Mouse (Mus musculus) stomach, embryonic 14.5 days (tissue): Measurements from ENCODE around the gene Tmem59l. TPM values are rescaled to one million over a fixed set of nuclear protein-coding genes. Genes with fewer than 3 reads are reported as not detected.

ENCODE experiments used
- ATAC-seq: fragments of 200-750 bp; cut with Nextera tagmentation; 2 replicates; pipeline ENCODE4 v1.8.0; 2017; ENCODE audit warnings: low read depth, moderate TSS enrichment; ENCODE audit not compliant: insufficient number of reproducible peaks, insufficient read depth, low FRiP score
- H3K27ac ChIP-seq: fragments of 300-500 bp; sonication (generic); 2 replicates; pipeline ENCODE4 v1.5.1; 2014; ENCODE audit warnings: mild to moderate bottlenecking, low read length, moderate library complexity, mixed read lengths
- H3K27me3 ChIP-seq: fragments of 300-500 bp; sonication (generic); 2 replicates; pipeline ENCODE4 v1.6.1; 2014; ENCODE audit warnings: low read length, control low read depth, mixed read lengths; ENCODE audit not compliant: control insufficient read depth, insufficient read depth
- H3K36me3 ChIP-seq: fragments of 300-500 bp; sonication (generic); 2 replicates; pipeline ENCODE4 v1.6.1; 2014; ENCODE audit warnings: mild to moderate bottlenecking, control low read depth, low read length, moderate library complexity, mixed read lengths; ENCODE audit not compliant: control insufficient read depth, insufficient read depth
- H3K4me1 ChIP-seq: fragments of 300-500 bp; sonication (generic); 2 replicates; pipeline ENCODE4 v1.6.1; 2014; ENCODE audit warnings: low read length, control low read depth, mixed read lengths; ENCODE audit not compliant: control insufficient read depth, insufficient read depth
- H3K4me2 ChIP-seq: fragments of 300-500 bp; sonication (generic); replicated peaks from 2 replicates; pipeline ENCODE4 v1.6.1; 2014; ENCODE audit warnings: low read depth, low read length, control low read depth
- H3K4me3 ChIP-seq: fragments of 300-500 bp; sonication (generic); 2 replicates; pipeline ENCODE4 v1.5.1; 2014; ENCODE audit warnings: low read depth, low read length, control low read depth
- H3K9ac ChIP-seq: fragments of 300-500 bp; sonication (generic); replicated peaks from 2 replicates; pipeline ENCODE4 v1.6.1; 2014; ENCODE audit warnings: low read depth, mild to moderate bottlenecking, control low read depth, low read length, moderate library complexity, mixed read lengths
- H3K9me3 ChIP-seq: fragments of 300-500 bp; sonication (generic); 2 replicates; pipeline ENCODE4 v1.6.1; 2016; ENCODE audit warnings: low read depth, low read length, control low read depth; ENCODE audit not compliant: control insufficient read depth
- WGBS: fragments of 180-500 bp; shearing (Covaris S2); extraction: QIAGEN DNeasy Blood & Tissue Kit; methylation state at CpG from one replicate; pipeline ENCODE4 v1.1.7; 2014; 5-methylcytosine and 5-hydroxymethylcytosine counted together
- polyA plus RNA-seq: library from polyadenylated mRNA; unstranded; fragments of >200 nt; fragmentation: Nextera tagmentation; extraction: Ambion mirVana; gene quantifications from 2 replicates; pipeline ENCODE4 v1.2.1, GENCODE M21; 2014

The Tmem59l gene
- polyA plus RNA-seq, 1 experiment from 2014 or later: 6.4 TPM

DNA sequence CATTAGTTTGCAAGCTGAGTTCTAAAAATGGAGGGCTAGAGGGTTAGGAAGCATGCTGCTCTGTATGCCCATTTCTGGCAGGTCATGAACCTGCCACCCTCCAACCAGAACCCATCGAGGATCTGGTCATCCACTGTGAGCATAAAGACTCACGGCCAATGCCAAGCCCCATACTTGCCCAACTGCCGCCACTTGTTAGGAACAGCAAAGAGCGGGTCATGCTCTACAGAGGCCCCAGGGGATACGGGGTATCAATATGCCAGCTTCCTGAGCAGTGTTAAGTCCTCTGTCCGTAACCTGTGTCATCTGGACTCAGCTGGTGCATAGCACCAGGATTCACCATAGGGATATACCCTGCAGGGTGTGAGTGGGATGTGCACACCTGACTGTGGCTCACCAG, 23.0 kb downstream of the Tmem59l start:
- H3K27me3 ChIP-seq: no peaks in the 10 kb centered on the region
- H3K9me3 ChIP-seq: no peaks in the 10 kb centered on the region
- H3K4me3 ChIP-seq: no peak overlapping the region
- H3K4me2 ChIP-seq: no peak overlapping the region
- H3K9ac ChIP-seq: no peak overlapping the region
- ATAC-seq: no peak
- no peaks in the 10 kb centered on the region for H3K4me1 ChIP-seq
- H3K27ac ChIP-seq: no peak overlapping the region
- no peaks in the 10 kb centered on the region for H3K36me3 ChIP-seq
- 92% methylated on average over 6 of the region's 6 CpGs for WGBS

DNA sequence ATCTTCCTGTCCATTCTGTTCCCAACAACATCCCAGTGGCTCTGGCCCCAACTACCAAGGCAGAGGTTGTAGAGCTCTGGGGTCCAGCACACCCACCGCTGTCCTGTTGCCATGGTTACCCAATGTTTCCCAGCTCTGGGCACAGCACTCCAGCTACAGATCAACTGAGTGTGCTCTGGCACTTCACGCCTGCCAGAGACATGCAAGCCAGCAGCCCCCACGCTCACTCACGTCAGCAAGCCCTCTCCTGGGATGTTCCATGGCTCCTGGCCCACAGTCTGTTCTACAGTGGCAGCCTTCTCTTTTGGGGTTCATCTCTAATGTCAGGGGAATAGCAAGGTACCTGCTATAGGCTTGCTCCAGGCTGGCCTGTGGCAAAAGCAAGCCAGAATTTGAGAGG, 23.9 kb downstream of the Tmem59l start:
- no peaks in the 10 kb centered on the region for H3K9me3 ChIP-seq
- H3K27me3 ChIP-seq: no peaks in the 10 kb centered on the region
- no peak overlapping the region for H3K27ac ChIP-seq
- 90% methylated on average over 4 of the region's 4 CpGs for WGBS
- H3K9ac ChIP-seq: no peak overlapping the region
- no peak for ATAC-seq
- no peaks in the 10 kb centered on the region for H3K4me1 ChIP-seq
- H3K4me3 ChIP-seq: no peak overlapping the region
- no peaks in the 10 kb centered on the region for H3K36me3 ChIP-seq
- no peak overlapping the region for H3K4me2 ChIP-seq

DNA sequence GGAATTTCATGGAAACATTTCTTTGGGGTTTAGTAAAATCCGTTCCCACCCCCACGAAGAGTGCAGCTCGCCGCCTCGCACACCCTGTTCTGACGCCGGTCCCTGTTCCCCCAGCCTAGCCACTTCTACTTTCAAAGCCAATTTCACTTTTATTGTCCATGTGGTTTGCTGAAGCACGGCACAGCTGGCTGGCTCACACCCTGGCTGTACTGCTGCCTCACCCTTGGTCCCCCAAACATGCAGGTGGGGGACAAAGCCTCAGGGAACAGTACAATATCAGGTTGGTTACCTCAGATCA, 24.7 kb downstream of the Tmem59l start:
- ATAC-seq: no peak
- no peaks in the 10 kb centered on the region for H3K27me3 ChIP-seq

DNA sequence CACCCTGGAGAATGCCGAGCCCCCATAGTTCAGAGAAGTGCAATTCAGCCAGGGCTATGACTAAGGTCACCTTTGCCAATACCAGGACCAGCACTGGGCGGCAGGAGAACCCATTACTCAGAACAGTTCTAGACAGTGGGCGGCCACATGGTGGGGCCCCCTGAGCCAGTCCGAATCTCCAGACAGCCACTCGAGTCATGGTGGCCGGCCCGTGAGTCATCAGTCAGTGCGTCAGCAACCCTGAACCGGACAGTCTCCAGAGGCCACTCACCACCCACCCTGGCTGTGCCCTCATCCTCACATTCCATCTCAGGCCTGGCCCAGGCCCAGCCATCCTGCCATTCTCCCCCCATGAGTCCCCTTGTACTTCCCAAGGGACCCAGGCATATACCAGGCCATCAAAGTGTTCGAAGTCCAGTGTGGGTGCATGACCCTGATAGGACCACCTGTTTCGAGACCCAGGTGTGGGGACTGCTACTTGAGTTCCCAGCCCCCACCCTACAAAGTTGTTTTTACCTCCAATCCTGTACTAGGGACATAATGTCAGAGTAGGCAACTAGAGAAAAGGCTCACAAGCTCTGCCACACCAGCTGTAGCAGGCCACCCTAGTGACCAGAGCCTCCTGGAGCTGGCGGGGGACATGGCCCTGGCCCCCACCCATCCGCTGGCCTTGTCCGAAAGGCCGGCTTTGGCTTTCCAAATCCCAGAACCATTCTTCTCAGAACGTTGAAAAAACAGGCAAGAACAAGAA, 25.2 kb downstream of the Tmem59l start:
- no peak overlapping the region for H3K9ac ChIP-seq
- H3K27me3 ChIP-seq: no peaks in the 10 kb centered on the region
- H3K4me1 ChIP-seq: no peaks in the 10 kb centered on the region
- H3K4me2 ChIP-seq: no peak overlapping the region
- H3K27ac ChIP-seq: no peak overlapping the region
- no peak for ATAC-seq
- H3K4me3 ChIP-seq: no peak overlapping the region
- H3K9me3 ChIP-seq: no peaks in the 10 kb centered on the region
- no peaks in the 10 kb centered on the region for H3K36me3 ChIP-seq
- 81% methylated on average over 16 of the region's 16 CpGs for WGBS

More for the DNA sequence above, 24.7 kb downstream of the Tmem59l start:
- Histone ChIP-seq H3K9me3 (no peaks in the 10 kb centered on the region), H3K36me3 (no peaks in the 10 kb centered on the region), H3K9ac (no peak overlapping the region), H3K4me1 (no peaks in the 10 kb centered on the region), H3K4me3 (no peak overlapping the region), H3K27ac (no peak overlapping the region), H3K4me2 (no peak overlapping the region)
- WGBS: 87% methylated on average over 8 of the region's 8 CpGs

DNA sequence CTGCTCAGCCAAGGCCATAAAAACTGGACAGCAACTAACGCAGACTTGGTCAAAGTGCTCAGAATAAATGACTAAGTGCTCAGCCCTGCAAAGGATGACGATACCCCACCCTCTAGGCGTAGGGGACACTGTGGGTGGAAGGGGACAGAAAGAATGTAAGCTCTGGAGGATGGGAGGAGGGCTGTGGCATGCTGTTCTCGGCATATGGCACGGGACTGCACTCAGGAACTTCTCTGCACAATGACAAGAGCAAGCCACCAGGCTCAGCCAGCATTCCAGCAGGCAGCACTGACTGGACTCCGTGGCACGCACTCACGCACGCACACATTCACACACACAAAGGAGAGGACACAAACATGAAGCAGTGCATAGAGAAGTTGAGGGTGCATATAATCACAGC, 26.6 kb downstream of the Tmem59l start:
- no peaks in the 10 kb centered on the region for H3K36me3 ChIP-seq
- WGBS: 75% methylated on average over 9 of the region's 9 CpGs
- no peaks in the 10 kb centered on the region for H3K27me3 ChIP-seq
- H3K4me1 ChIP-seq: no peaks in the 10 kb centered on the region
- no peak overlapping the region for H3K9ac ChIP-seq
- no peaks in the 10 kb centered on the region for H3K9me3 ChIP-seq
- no peak overlapping the region for H3K4me3 ChIP-seq
- H3K4me2 ChIP-seq: no peak overlapping the region
- H3K27ac ChIP-seq: no peak overlapping the region
- ATAC-seq: no peak

DNA sequence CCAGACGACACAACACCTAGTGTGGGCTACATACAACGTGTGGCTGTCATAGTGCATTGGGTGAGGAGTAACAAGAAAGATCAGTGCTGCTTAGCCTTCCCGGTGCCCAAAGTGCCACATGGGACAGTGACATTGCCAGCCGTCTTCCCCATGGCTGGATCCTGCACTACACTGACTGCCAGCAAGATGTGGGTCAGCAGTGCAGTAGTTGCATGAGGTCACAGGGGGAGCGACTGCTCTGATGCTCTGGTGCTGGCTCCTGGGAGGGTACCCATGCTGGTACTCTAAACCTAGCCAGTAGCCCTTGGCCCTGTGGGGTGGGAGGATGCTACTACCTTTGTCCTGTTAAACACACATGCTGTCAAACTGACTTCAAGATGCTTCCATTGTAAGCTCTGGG, 27.0 kb downstream of the Tmem59l start:
- Histone ChIP-seq H3K4me1 (no peaks in the 10 kb centered on the region), H3K4me3 (no peak overlapping the region), H3K27ac (no peak overlapping the region), H3K4me2 (no peak overlapping the region), H3K36me3 (no peaks in the 10 kb centered on the region), H3K9me3 (no peaks in the 10 kb centered on the region), H3K27me3 (no peaks in the 10 kb centered on the region), H3K9ac (no peak overlapping the region)
- no peak for ATAC-seq
- WGBS: 92% methylated on average over 5 of the region's 5 CpGs

DNA sequence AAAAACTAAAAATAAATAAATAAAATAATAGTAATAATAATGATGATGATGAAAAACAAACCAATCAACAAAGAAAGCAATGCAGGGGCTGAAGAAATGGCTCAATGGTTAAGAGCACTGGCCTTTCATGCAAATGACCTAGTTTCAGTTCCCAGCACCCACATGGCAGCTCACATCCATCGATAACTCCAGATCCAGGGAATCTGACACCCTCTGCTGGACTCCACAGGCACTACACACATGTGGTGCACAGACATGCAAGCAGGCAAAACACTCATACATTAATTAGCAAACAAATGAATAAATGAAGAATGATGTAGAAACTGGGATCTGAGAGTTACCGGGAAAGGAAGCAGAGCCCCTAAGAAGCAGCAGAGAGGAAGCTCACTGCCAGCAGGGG, 27.5 kb downstream of the Tmem59l start:
- no peaks in the 10 kb centered on the region for H3K9me3 ChIP-seq
- no peak overlapping the region for H3K9ac ChIP-seq
- ATAC-seq: no peak
- H3K27ac ChIP-seq: no peak overlapping the region
- H3K4me3 ChIP-seq: no peak overlapping the region
- no peaks in the 10 kb centered on the region for H3K36me3 ChIP-seq
- no peaks in the 10 kb centered on the region for H3K27me3 ChIP-seq
- H3K4me2 ChIP-seq: no peak overlapping the region
- no peaks in the 10 kb centered on the region for H3K4me1 ChIP-seq
- 92% methylated on average over 2 of the region's 2 CpGs for WGBS

DNA sequence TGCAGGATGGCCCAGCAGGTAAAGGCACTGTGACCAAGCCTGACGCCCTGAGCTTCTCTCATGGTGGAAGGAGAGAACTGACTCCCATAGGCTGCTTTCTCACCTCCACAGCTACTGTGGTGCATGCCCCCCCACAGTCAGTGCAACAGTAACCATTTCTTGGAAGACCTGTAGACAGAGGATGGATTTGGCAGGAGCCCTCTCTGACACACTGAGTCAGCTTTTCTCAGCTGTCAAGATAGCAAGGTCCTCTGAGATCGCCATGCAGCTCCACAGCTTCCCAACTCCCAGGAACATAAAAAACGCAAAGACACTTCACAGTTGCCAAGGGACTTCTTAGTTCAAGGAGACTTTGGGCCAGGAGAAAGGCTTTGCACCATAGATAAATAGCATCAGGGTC, 28.7 kb downstream of the Tmem59l start:
- 83% methylated on average over 3 of the region's 3 CpGs for WGBS

DNA sequence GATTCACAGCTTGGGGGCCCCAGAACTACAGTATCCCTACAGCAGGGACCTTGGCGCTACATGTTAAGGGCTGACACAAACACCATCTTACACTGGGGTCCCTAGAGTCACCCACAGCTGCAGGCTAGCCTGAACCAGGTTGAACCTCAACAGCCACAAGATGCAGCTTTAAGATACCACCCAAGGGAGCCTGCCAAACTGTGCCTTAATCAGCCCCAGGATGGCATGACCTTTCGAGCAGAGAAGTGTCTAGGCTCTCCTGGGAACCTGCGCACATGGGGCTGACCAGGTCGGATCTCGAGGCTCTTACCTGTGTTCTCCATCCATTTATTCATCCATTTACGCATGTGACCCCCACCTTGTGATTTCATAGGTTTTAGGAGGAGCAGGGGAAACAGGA, 29.3 kb downstream of the Tmem59l start:
- H3K27me3 ChIP-seq: no peaks in the 10 kb centered on the region
- H3K4me3 ChIP-seq: no peak overlapping the region
- H3K4me1 ChIP-seq: no peaks in the 10 kb centered on the region
- no peak overlapping the region for H3K27ac ChIP-seq
- no peaks in the 10 kb centered on the region for H3K9me3 ChIP-seq
- 88% methylated on average over 6 of the region's 6 CpGs for WGBS
- no peaks in the 10 kb centered on the region for H3K36me3 ChIP-seq
- ATAC-seq: no peak
- H3K9ac ChIP-seq: no peak overlapping the region
- H3K4me2 ChIP-seq: no peak overlapping the region

More for the DNA sequence above, 28.7 kb downstream of the Tmem59l start:
- H3K27me3 ChIP-seq: no peaks in the 10 kb centered on the region
- no peak for ATAC-seq
- H3K9me3 ChIP-seq: no peaks in the 10 kb centered on the region
- H3K4me2 ChIP-seq: no peak overlapping the region
- no peak overlapping the region for H3K27ac ChIP-seq
- H3K4me3 ChIP-seq: no peak overlapping the region
- H3K36me3 ChIP-seq: no peaks in the 10 kb centered on the region
- H3K4me1 ChIP-seq: no peaks in the 10 kb centered on the region
- no peak overlapping the region for H3K9ac ChIP-seq
